Mouse (Mus musculus) bone marrow macrophage, adult 2 months (primary cell): ENCODE data around the gene Sgo1. TPM values are rescaled to one million over a fixed set of nuclear protein-coding genes. Genes with fewer than 3 reads are reported as not detected.
"Not testable (repeated sequence)": the region's sequence is repeated elsewhere in the genome, so short reads cannot be mapped to it uniquely, and the experiment has no call there.

Source experiments
- H3K27ac ChIP-seq: 2 replicates; pipeline ENCODE4 v1.5.1; 2012; ENCODE audit warnings: low read depth, low read length; ENCODE audit not compliant: insufficient read depth
- H3K4me1 ChIP-seq: 2 replicates; pipeline ENCODE4 v1.6.1; 2012; ENCODE audit warnings: low read length; ENCODE audit not compliant: control insufficient read depth, insufficient read depth
- H3K4me3 ChIP-seq: 2 replicates; pipeline ENCODE4 v1.5.1; 2012; ENCODE audit warnings: mild to moderate bottlenecking, low read length, moderate library complexity; ENCODE audit not compliant: insufficient read depth
- CTCF ChIP-seq: IDR thresholded peaks from 2 replicates; pipeline ENCODE4 v1.5.1; 2012; ENCODE audit warnings: low read depth, mild to moderate bottlenecking, low read length, moderate library complexity
- POLR2A ChIP-seq: IDR thresholded peaks from 2 replicates; pipeline ENCODE4 v1.6.1; 2012; ENCODE audit warnings: mild to moderate bottlenecking, low read depth, low read length, borderline replicate concordance
- polyA plus RNA-seq: library from polyadenylated mRNA; stranded (reverse); fragments of >200 nt; gene quantifications from 2 replicates; pipeline ENCODE4 v1.2.4, GENCODE M21; 2012; ENCODE audit not compliant: missing spikeins, insufficient read depth, insufficient read length

Gene Sgo1
- polyA plus RNA-seq: 7.5 and 9.2 TPM in 2 replicates

DNA sequence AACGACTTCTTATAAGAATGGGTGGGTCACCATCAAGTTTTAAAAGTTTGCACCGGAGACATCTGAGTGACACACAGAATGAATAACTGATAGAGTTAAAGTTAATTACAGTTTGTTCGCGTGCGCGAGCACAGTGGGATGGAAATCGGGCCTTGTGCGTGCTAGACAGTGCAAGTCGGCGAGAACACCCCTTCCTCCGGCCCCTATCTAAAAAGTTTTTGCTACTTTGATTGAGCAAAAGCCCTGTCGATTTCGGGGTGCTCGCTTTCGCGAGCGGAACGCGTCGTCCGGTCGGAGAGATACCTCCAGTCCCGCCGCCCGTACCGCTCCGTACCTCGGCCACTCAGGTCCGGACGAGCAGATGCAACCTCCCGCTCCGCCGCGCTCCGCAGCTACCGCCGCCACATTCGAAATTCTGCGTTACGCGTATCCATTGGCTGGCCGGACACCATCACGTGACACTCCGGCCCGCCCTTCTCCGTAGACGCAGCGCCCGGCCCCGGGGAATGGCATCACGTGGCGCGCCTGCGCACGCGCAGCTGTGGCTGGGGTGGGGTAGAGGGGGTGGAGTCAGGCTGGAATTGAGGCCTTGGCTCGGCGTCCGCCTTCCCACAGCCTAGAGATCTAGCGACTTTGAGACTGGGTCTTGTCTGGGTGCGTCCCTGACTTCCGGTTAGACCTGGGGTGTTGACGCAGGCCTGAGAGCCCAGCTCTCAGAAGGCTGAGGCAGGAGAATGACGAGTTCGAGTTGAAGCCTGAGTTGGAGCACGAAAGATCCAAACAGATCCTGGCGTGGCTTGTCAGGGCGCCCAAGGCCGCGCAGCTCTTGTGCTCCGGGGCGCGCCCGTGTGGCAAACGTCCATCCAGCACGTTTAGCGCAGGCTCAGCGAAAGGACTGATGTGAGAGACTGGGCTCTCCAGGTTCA, at the start of gene Sgo1:
Sgo1 (minus strand) TSS at position 457 of the 926 bp plus-strand sequence.
- TF ChIP-seq POLR2A (0 out of 2 replicates have a peak, but pooled peaks have one; percentile 77), CTCF (no peak)
- Histone ChIP-seq H3K4me1 (peaks cover 4% of the 10 kb centered on the region), H3K27ac (peak within 1 kb of the TSS; percentile 90), H3K4me3 (peak within 1 kb of the TSS; percentile 81)

DNA sequence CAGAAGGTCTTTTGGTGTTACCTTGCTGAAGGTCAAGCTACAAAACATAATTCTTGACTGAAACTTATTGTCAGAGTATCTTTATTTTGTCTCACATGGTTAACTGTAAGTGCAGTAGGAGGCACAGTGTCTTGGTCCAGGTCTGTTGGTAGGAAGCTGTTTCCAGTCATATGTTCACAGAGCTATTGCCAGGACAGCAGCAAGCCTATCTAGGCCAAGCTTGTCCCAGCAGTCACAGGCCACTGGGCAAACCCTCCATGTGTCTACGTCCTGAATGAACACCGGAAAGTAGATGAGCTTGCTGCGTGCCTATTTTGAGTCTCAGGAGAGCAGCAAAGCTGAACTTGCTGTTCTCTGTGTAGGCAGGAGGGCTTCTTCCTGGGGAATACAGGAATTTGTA, 29.8 kb upstream of the Sgo1 start:
- not testable (repeated sequence) for H3K4me3 ChIP-seq, H3K27ac ChIP-seq

GRCm38 (mm10) chr17:53718474-53718873, 29.3 kb upstream of the Sgo1 start:
- H3K4me3 ChIP-seq: no peak overlapping the region
- no peak overlapping the region for H3K27ac ChIP-seq
- no peak for TF ChIP-seq POLR2A
- no peak for TF ChIP-seq CTCF
- H3K4me1 ChIP-seq: no peaks in the 10 kb centered on the region

More for the DNA sequence above, 29.8 kb upstream of the Sgo1 start:
- H3K4me1 ChIP-seq: not testable (repeated sequence)

DNA sequence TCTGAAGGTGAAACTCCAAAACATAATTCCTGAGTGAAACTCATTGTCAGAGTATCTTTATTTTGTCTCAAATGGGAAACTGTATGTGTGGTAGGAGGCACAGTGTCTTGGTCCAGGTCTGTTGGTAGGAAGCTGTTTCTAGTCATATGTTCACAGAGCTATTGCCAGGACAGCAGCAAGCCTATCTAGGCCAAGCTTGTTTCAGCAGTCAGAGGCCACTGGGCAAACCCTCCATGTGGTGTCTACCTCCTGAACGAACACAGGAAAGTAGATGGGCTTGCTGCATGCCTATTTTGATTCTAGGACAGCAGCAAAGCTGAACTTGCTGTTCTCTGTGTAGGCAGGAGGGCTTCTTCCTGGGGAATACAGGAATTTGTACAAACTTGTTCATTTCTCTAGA, 26.0 kb upstream of the Sgo1 start:
- not testable (repeated sequence) for H3K4me1 ChIP-seq, H3K4me3 ChIP-seq, H3K27ac ChIP-seq

DNA sequence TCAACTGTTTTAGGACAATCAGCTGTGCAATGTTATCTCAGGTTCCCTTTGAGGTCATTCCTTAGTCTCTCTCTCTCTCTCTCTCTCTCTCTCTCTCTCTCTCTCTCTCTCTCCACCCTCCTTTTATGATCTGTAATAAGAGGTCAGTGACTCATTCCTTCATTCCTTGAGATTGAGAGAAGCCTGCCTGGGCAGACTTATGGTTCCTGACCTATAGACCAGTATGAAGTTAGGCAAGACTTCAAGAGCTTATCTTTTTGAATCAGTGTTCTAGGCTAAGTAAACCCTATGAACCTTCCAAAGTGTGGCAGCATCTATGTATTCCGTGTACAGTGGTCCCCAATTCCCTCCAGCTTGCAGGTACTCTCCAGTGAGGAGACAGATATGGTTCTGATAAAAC, 25.3 kb upstream of the Sgo1 start:
- TF ChIP-seq POLR2A (no peak), CTCF (no peak)
- no peaks in the 10 kb centered on the region for H3K4me1 ChIP-seq
- H3K27ac ChIP-seq: no peak overlapping the region
- H3K4me3 ChIP-seq: no peak overlapping the region

DNA sequence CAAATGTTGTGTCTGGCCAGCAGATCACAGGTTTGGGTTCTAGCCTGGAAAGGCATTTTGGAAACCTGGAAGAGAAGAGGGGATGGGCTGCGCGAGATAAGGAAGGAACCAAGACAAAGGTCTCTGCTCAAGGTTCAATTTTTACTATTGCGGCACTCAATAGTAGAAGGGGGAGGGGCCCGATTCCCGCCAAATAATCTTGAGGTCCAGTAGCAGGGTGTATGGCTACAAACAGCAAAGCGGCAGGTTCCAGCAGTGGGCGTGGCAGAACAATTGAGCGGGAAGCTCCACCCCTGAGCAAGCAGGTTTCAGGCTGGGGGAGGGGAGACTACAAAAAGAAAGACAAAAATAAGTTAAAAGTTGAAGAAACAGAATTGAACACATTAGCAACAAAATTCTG, 8.4 kb upstream of the Sgo1 start:
- not testable (repeated sequence) for H3K4me1 ChIP-seq, H3K4me3 ChIP-seq, H3K27ac ChIP-seq

DNA sequence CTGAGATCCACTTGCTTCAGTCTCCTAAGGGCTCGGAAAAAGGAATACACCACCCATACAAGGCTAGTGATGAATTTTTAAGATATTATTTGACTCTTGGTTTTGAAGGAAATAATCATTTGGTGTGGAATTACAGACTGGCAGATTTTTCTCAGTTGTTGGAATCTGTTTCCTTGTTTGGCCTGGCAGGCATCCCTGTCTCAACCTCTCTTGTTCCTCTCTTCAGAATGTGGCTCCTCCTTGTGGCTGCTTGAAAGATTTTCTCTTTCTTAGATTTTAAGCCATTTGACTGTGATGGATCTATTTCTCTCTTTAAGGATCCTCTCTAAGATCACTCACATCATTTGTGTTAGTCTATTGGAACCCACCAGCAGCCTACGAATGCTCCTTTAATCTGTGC, 4.9 kb upstream of the Sgo1 start:
- no peak overlapping the region for H3K27ac ChIP-seq
- TF ChIP-seq POLR2A: no peak
- TF ChIP-seq CTCF: no peak
- no peaks in the 10 kb centered on the region; the same call in 1 of the 2 replicates for H3K4me1 ChIP-seq
- no peak overlapping the region for H3K4me3 ChIP-seq

DNA sequence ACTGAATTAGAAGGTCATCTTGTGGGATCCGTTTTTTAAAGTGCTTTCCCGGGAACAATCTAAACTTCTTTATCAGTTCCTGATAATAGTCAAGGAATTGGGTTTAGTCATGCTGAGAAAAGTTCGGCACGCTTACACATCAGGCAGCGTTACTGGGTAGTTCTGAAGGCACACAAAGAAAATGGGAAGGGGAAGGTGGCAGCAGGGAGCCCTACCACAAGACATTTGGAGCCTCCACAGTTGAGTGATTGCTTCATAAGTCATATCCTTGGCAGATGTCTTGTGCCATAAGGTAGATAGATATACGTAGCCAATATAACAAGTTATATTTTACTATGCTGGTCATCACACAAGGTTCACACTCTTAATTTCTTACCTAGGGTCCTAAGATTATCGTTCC, 813 bp upstream of the Sgo1 start:
- TF ChIP-seq POLR2A (no peak), CTCF (no peak)
- peaks cover 4% of the 10 kb centered on the region for H3K4me1 ChIP-seq
- H3K27ac ChIP-seq: peak overlapping the region; percentile 90
- peak overlapping the region; percentile 73 for H3K4me3 ChIP-seq

- TF ChIP-seq POLR2A: no peak
- TF ChIP-seq CTCF: no peak
- Histone ChIP-seq H3K4me1 (peaks cover 4% of the 10 kb centered on the region), H3K4me3 (no peak overlapping the region), H3K27ac (no peak overlapping the region)
Measured at GRCm38 (mm10) chr17:53688321-53688720, 812 bp downstream of the Sgo1 start.

DNA sequence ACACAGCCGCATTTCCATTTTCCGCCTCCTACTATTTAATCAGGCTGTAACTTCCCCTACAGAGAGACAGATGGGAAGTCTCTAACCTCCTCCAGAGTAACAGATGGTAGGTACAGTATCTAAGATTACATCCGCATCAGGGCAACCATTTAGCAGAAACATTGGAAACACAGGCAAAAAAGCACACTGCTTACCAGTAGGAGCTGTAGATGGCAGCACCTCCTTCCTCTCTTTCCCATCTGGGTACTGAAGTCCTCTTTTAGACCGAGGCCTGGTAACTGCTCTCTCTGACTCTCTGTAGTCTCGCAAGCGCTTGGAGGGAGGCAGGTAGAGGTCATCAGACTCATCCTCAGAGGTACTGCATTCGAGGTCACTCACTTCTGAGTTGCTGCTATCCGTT, 10.4 kb downstream of the Sgo1 start:
- TF ChIP-seq CTCF (no peak), POLR2A (no peak)
- H3K27ac ChIP-seq: no peak overlapping the region

More for the DNA sequence above, 10.4 kb downstream of the Sgo1 start:
- H3K4me3 ChIP-seq: no peak overlapping the region
- H3K4me1 ChIP-seq: no peaks in the 10 kb centered on the region
